Mouse (Mus musculus) midbrain, embryonic 15.5 days (tissue): ENCODE results near the gene Sdk1. TPM values are rescaled to one million over a fixed set of nuclear protein-coding genes. Genes with fewer than 3 reads are reported as not detected.
"Not testable (repeated sequence)": the region's sequence is repeated elsewhere in the genome, so short reads cannot be mapped to it uniquely, and the experiment has no call there.

Experiments
- ATAC-seq: fragments of 200-750 bp; cut with Nextera tagmentation; replicated peaks from 2 replicates; pipeline ENCODE4 v1.8.0; 2017; ENCODE audit warnings: moderate TSS enrichment
- H3K27ac ChIP-seq: fragments of 300-500 bp; sonication (generic); 2 replicates; pipeline ENCODE4 v1.5.1; 2015; ENCODE audit warnings: mild to moderate bottlenecking, inconsistent platforms
- H3K27me3 ChIP-seq: fragments of 300-500 bp; sonication (generic); replicated peaks from 2 replicates; pipeline ENCODE4 v1.6.1; 2015; ENCODE audit warnings: inconsistent platforms
- H3K36me3 ChIP-seq: fragments of 300-500 bp; sonication (generic); replicated peaks from 2 replicates; pipeline ENCODE4 v1.6.1; 2015; ENCODE audit warnings: inconsistent platforms
- H3K4me1 ChIP-seq: fragments of 300-500 bp; sonication (generic); 2 replicates; pipeline ENCODE4 v1.6.1; 2015; ENCODE audit warnings: inconsistent platforms
- H3K4me2 ChIP-seq: fragments of 300-500 bp; sonication (generic); 2 replicates; pipeline ENCODE4 v1.6.1; 2015; ENCODE audit warnings: inconsistent platforms, mild to moderate bottlenecking, moderate library complexity
- H3K4me3 ChIP-seq: fragments of 300-500 bp; sonication (generic); 2 replicates; pipeline ENCODE4 v1.5.1; 2015; ENCODE audit warnings: mild to moderate bottlenecking, inconsistent platforms
- H3K9ac ChIP-seq: fragments of 300-500 bp; sonication (generic); 2 replicates; pipeline ENCODE4 v1.6.1; 2015; ENCODE audit warnings: mild to moderate bottlenecking, inconsistent platforms
- H3K9me3 ChIP-seq: fragments of 300-500 bp; sonication (generic); 2 replicates; pipeline ENCODE4 v1.6.1; 2016; ENCODE audit warnings: inconsistent platforms
- WGBS: fragments of 180-500 bp; shearing (Covaris S2); methylation state at CpG from one replicate; pipeline ENCODE4 v1.1.7; 2015; ENCODE audit warnings: mixed read lengths; 5-methylcytosine and 5-hydroxymethylcytosine counted together
- polyA plus RNA-seq: library from polyadenylated mRNA; unstranded; fragments of >200 nt; fragmentation: Nextera tagmentation; extraction: Ambion mirVana; gene quantifications from 2 replicates; pipeline ENCODE4 v1.2.1, GENCODE M21; 2015

Gene Sdk1
- polyA plus RNA-seq, 1 experiment from 2014 or later = 3.1 TPM

DNA sequence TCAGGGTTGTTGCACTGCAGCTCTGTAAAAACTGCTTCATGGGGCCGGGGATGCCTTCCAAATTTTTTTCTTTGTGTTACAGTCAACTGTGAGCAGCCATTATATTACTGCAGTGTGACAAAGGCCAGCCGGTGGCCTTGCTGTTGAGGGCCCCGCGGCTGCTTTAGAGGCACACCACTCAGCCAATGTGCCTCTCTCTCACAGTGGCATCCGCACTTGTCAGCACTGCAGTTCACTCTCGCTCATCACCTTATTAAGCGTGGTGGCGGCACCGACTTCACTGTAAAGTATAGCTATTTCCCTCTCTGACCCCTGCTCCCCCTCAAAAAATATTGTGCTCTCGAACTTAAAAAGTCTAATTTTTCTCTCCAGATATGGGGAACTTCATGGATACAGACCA, 371.4 kb downstream of the Sdk1 start:
- no peaks in the 10 kb centered on the region for H3K27me3 ChIP-seq
- no peak overlapping the region for H3K4me2 ChIP-seq
- no peak overlapping the region for H3K4me3 ChIP-seq
- no peak overlapping the region for H3K9ac ChIP-seq
- H3K4me1 ChIP-seq = peaks cover 8% of the 10 kb centered on the region; the same call in 1 of the 2 replicates
- H3K36me3 ChIP-seq = no peaks in the 10 kb centered on the region
- no peak for ATAC-seq
- no peaks in the 10 kb centered on the region for H3K9me3 ChIP-seq
- 68% methylated on average over 10 of the region's 10 CpGs for WGBS
- H3K27ac ChIP-seq = no peak overlapping the region

DNA sequence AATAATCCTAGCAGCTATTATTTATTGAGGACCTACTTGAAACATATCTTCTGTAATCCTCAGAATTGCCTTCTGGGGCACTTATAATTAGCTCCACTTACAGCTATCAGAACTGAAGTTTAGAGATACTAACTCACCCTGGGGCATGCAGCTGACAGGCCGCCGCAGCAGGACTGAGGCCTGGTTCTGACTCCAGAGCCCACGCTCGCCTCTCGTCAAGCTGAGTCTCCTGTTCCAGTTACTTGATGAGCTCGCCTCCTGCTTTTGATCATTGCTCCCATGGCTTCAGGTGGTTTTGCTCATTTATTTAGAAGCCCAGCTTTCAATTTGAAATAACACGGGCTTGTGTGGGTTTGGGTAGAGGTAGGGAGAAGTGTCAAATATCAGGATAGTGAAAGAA, 374.5 kb downstream of the Sdk1 start:
- H3K9ac ChIP-seq = no peak overlapping the region
- H3K27me3 ChIP-seq = no peaks in the 10 kb centered on the region
- H3K27ac ChIP-seq = peak overlapping the region; percentile 31; the same call in 1 of the 2 replicates
- H3K9me3 ChIP-seq = no peaks in the 10 kb centered on the region
- no peak overlapping the region for H3K4me2 ChIP-seq
- H3K4me1 ChIP-seq = peaks cover 12% of the 10 kb centered on the region
- ATAC-seq = no peak
- H3K4me3 ChIP-seq = no peak overlapping the region
- no peaks in the 10 kb centered on the region for H3K36me3 ChIP-seq
- WGBS = 54% methylated on average over 7 of the region's 7 CpGs

DNA sequence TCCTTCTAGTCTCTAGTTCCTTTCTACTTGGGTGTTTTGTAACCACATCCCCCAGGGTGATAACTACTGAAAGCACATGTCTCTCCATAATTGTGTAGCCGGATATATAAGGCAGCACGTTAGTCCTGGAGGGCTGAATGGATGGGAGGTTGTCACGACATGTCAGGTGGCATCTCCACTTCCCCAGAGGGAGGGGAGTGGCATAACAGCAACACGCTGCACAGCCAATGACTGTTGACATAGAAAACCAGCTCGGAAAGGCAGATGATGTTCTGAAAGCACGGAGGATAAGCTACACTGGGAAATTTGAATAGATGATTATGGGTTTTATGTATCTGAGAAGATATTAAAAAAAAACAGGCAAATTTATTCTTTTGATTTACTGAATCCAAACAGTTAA, 376.4 kb downstream of the Sdk1 start:
- no peak for ATAC-seq
- no peaks in the 10 kb centered on the region for H3K27me3 ChIP-seq
- no peak overlapping the region for H3K9ac ChIP-seq
- peaks cover 12% of the 10 kb centered on the region for H3K4me1 ChIP-seq
- no peaks in the 10 kb centered on the region for H3K9me3 ChIP-seq
- no peak overlapping the region for H3K27ac ChIP-seq
- no peak overlapping the region for H3K4me2 ChIP-seq
- H3K4me3 ChIP-seq = no peak overlapping the region
- H3K36me3 ChIP-seq = no peaks in the 10 kb centered on the region
- WGBS = 40% methylated on average over 6 of the region's 6 CpGs

DNA sequence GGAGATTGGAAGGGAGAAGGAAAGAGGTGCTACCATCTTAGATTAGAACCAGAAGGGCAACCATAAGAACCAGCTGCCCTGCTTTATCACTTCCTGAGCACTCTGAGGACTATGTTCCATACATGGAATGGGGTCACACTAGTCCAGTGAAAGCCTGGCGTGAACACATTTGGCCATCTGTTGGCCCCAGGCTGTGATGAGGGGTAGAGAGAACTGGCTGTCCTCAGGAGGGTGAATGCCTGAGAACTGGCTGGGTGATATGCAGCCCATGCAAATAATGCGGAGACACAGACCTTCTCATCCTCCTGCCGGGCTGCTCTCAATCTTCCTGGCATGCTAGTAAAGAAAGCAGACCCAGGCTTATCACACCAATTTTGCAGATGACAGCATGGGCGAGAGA, 384.1 kb downstream of the Sdk1 start:
- WGBS = 89% methylated on average over 4 of the region's 4 CpGs
- Histone ChIP-seq H3K4me3 (no peak overlapping the region), H3K9ac (no peak overlapping the region), H3K36me3 (no peaks in the 10 kb centered on the region), H3K4me2 (no peak overlapping the region), H3K9me3 (no peaks in the 10 kb centered on the region), H3K27ac (no peak overlapping the region), H3K4me1 (no peaks in the 10 kb centered on the region), H3K27me3 (no peaks in the 10 kb centered on the region)
- ATAC-seq = no peak

DNA sequence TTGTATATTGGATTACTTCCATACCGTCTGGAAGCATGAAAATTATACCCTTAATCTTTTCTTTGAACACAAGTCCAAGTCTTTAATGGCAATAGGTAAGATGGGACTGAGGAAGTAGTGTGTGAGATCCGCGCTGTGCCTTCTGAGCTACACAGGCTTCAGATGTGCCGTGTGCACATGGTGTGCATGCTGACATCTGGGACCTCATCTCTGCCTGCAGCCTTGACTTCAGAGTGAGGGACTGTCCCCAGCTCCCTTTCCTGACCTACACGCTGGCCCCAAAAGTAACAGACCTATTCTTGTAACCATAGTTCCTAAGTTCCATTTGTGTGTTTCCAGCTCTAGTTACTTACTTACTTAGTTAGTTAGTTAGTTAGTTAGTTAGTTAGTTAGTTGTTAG, 390.4 kb downstream of the Sdk1 start:
- no peaks in the 10 kb centered on the region for H3K36me3 ChIP-seq
- no peaks in the 10 kb centered on the region for H3K4me1 ChIP-seq
- H3K27ac ChIP-seq = no peak overlapping the region
- H3K9ac ChIP-seq = no peak overlapping the region
- 90% methylated on average over 5 of the region's 5 CpGs for WGBS
- no peak for ATAC-seq
- no peak overlapping the region for H3K4me2 ChIP-seq
- no peaks in the 10 kb centered on the region for H3K27me3 ChIP-seq
- H3K9me3 ChIP-seq = no peaks in the 10 kb centered on the region
- no peak overlapping the region for H3K4me3 ChIP-seq

DNA sequence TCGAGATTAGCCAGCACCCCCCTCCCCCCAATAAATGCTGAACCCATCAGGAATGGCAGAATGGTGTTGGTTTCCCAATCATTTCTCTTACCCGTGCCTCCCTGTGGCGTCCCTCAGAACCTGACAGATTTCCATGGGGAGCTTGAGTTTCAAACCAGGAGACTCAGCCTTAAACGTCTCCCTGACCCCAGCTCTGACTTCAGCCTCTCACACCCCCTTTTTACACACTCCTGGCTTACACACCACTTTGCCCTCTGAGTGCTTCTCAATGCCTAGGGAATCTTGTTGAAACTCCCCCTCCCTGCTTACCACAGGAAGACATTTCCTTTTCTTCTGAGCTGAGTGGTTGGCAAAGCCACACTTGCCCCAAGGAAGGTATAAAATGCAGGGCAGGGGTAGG, 392.0 kb downstream of the Sdk1 start:
- H3K27ac ChIP-seq = no peak overlapping the region
- H3K9ac ChIP-seq = no peak overlapping the region
- WGBS = 73% methylated on average over 4 of the region's 4 CpGs
- H3K4me2 ChIP-seq = no peak overlapping the region
- no peak for ATAC-seq
- no peaks in the 10 kb centered on the region for H3K4me1 ChIP-seq
- H3K36me3 ChIP-seq = no peaks in the 10 kb centered on the region
- no peaks in the 10 kb centered on the region for H3K9me3 ChIP-seq
- no peaks in the 10 kb centered on the region for H3K27me3 ChIP-seq
- H3K4me3 ChIP-seq = no peak overlapping the region

DNA sequence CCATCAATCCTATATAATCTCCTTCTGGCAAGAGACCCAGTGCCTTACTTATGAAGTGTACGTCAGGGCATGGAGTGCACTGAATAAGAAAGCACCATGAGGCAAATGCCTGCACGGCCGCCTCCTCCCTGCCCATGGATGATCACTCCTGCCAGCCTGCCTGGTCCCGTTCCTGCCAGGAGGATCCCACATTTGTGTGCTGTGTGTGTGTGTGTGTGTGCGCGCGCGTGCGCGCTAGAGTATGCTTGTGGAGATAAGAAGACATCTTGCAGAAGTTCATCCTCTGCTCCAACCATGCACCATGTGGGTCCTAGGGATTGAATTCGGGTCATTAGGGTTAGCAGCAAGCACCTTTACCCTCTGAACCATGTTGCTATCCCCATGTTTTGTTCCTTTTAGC, 395.1 kb downstream of the Sdk1 start:
- H3K27me3 ChIP-seq = no peaks in the 10 kb centered on the region
- H3K4me1 ChIP-seq = no peaks in the 10 kb centered on the region
- H3K4me3 ChIP-seq = no peak overlapping the region
- ATAC-seq = no peak
- H3K27ac ChIP-seq = no peak overlapping the region
- no peak overlapping the region for H3K4me2 ChIP-seq
- H3K36me3 ChIP-seq = no peaks in the 10 kb centered on the region
- H3K9ac ChIP-seq = no peak overlapping the region
- WGBS = 94% methylated on average over 11 of the region's 11 CpGs
- H3K9me3 ChIP-seq = no peaks in the 10 kb centered on the region

DNA sequence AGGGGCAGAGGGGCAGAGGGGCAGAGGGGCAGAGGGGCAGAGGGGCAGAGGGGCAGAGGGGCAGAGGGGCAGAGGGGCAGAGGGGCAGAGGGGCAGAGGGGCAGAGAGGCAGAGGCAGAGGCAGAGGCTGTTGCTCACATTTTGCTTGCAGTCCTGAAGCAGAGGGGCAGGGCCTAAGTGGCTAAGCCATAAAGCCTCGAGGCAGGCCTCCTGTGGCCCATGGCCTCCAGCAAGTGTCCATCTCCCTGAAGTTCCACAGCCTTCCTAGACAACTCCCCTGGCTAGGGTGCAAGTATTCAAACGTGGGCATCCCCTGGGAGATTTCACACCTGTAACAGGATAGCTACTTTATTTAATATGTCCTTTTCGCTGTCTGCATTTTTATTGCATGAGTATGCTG, 395.8 kb downstream of the Sdk1 start:
- H3K9me3 ChIP-seq, H3K36me3 ChIP-seq, H3K9ac ChIP-seq, H3K4me1 ChIP-seq, ATAC-seq, H3K4me3 ChIP-seq, H3K27me3 ChIP-seq, H3K27ac ChIP-seq, H3K4me2 ChIP-seq: not testable (repeated sequence)
- 67% methylated on average over 3 of the region's 3 CpGs for WGBS

DNA sequence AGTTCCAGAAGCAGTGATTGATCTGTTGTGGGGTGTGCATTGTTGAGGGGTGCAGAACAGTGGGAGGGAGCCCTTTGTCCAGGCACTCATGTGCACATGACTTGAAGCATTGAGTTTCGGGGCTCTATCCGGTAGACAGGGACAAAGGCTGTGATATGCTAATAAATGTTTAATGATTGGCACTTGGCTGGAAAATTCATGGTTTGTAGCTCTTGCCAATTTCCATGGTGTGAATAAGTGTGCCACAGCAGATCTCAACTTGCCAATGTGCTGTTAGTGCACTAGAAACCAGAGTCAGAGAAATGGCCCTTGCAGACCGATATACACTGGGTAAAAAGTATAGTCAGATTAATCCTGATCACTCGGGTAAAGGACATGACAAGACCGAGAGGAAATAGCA, 404.4 kb downstream of the Sdk1 start:
- no peaks in the 10 kb centered on the region for H3K27me3 ChIP-seq
- ATAC-seq = no peak
- no peak overlapping the region for H3K27ac ChIP-seq
- H3K4me2 ChIP-seq = no peak overlapping the region
- WGBS = 72% methylated on average over 5 of the region's 5 CpGs
- H3K9ac ChIP-seq = no peak overlapping the region
- H3K9me3 ChIP-seq = no peaks in the 10 kb centered on the region
- H3K4me3 ChIP-seq = no peak overlapping the region
- no peaks in the 10 kb centered on the region for H3K36me3 ChIP-seq
- H3K4me1 ChIP-seq = no peaks in the 10 kb centered on the region

DNA sequence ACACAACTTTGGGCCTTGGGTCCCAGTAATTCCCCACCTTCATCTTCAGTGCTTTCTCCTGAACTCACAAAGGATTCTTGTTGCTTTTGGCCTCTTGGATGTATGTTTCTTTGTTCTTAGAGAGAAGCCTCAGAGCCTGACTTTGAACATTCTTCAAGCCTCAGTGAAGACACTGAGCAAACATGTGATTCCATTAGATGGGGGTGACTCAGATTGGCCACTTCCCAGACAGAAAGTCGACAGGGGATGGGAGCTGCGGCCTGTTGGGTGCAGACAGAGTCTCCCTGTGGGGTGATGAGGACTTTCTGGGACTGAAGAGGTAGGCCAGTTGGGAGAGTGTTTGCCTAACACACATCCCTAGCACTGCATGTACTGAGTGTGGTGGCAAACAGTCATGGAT, 405.3 kb downstream of the Sdk1 start:
- Histone ChIP-seq H3K27me3 (no peaks in the 10 kb centered on the region), H3K36me3 (no peaks in the 10 kb centered on the region), H3K9me3 (no peaks in the 10 kb centered on the region), H3K4me2 (no peak overlapping the region), H3K9ac (no peak overlapping the region), H3K27ac (no peak overlapping the region), H3K4me3 (no peak overlapping the region), H3K4me1 (no peaks in the 10 kb centered on the region)
- no peak for ATAC-seq
- WGBS = 75% methylated on average over 2 of the region's 2 CpGs

DNA sequence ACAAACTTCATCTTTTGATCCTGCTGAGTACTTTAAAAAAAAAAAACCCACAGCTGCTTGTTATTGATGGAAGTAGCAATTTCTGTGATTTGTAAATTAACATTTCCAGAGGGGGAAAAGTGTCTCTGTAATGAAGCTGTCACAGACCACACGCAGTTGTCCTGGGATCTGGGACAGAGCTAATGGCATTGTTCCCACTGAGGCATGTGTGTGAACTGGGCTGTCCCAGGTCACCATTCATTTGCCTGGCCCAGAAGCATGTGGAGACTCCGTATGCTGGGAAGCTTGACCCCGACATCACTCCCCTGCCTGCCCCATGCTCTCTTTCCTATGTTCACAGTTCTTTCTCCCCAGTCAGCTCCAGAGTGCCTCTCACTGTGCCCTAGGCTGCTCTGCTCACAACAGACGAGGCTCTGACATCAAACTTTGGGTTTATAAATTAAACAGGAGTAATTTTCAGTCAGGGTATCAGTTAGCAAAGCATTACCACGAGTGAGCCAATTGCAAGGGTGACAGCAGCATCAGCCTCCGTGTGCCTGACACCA, 408.6 kb downstream of the Sdk1 start:
- Histone ChIP-seq H3K4me2 (no peak overlapping the region), H3K36me3 (no peaks in the 10 kb centered on the region), H3K27ac (no peak overlapping the region), H3K9ac (no peak overlapping the region), H3K4me3 (no peak overlapping the region), H3K4me1 (no peaks in the 10 kb centered on the region), H3K27me3 (no peaks in the 10 kb centered on the region), H3K9me3 (no peaks in the 10 kb centered on the region)
- no peak for ATAC-seq
- 57% methylated on average over 6 of the region's 6 CpGs for WGBS

DNA sequence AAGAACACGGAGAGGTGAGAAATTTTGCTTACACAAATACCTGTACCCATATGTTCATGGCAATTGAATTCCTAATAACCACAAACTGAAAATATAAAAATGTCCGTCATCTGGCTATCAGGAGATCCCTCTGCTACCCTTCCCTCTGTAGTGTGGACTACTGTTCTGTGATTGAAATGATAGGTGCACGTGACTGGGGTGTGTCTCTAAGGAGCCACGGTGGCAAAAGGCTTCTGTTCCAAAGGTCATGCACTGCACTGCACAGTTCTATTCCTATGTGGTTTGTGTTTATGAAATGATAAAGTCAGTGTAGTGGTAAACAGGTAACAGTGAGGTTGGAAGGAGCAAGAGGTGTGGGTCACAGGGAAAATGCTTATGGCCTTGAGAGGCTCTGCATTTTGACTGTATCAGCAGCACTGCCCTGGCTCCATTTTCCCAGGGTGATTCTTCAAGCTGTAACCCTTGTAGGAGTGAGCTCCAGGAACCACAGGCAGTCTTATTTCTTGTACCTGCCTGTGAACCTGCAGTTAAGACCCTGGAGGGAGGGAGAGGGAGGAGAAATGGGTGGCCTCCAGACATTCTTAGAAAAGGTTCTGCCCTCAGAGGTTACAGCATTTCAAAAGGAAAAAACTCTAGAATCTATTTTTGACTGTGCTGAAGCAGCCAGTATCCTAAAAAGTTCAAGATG, 410.5 kb downstream of the Sdk1 start:
- no peaks in the 10 kb centered on the region for H3K27me3 ChIP-seq
- H3K27ac ChIP-seq = no peak overlapping the region
- no peaks in the 10 kb centered on the region for H3K4me1 ChIP-seq
- H3K9ac ChIP-seq = no peak overlapping the region
- WGBS = 94% methylated on average over 4 of the region's 4 CpGs
- no peaks in the 10 kb centered on the region for H3K9me3 ChIP-seq
- no peak overlapping the region for H3K4me2 ChIP-seq
- H3K4me3 ChIP-seq = no peak overlapping the region
- H3K36me3 ChIP-seq = no peaks in the 10 kb centered on the region
- ATAC-seq = no peak

DNA sequence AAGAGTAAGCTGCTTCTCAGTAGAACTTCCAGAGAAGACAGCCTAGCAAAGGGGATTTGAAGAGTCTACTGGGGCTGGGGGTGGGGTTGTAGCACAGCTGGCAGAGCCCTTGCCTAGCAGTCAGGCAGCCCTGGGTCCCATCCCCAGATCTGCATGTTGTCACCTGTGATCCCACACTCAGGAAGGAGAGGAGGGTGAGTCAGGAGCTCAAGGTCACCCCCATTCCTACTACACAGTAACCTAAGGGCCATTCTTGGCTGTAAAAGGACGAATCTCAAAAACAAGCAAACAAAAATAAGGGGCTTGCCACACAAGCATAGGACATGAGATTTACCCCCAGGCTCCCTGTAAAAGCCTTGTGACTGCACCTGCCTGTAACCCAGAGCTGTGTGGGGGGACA, 435.1 kb downstream of the Sdk1 start:
- no peaks in the 10 kb centered on the region for H3K9me3 ChIP-seq
- H3K27me3 ChIP-seq = no peaks in the 10 kb centered on the region
- H3K4me3 ChIP-seq = no peak overlapping the region
- no peak overlapping the region for H3K27ac ChIP-seq
- H3K9ac ChIP-seq = no peak overlapping the region
- H3K4me1 ChIP-seq = no peaks in the 10 kb centered on the region
- no peaks in the 10 kb centered on the region for H3K36me3 ChIP-seq
- ATAC-seq = no peak
- WGBS = 89% methylated on average over 1 of the region's 1 CpGs
- no peak overlapping the region for H3K4me2 ChIP-seq
